Mouse (Mus musculus) olfactory bulb, adult 2 months (tissue): Measurements from ENCODE around the gene Dctpp1.

ENCODE experiments used
- CTCF ChIP-seq: fragments of 200-500 bp; IDR thresholded peaks from 2 replicates; pipeline ENCODE4 v1.5.1; 2012; ENCODE audit warnings: low read depth, mild to moderate bottlenecking, low read length, moderate library complexity; ENCODE audit not compliant: insufficient read depth
- POLR2A ChIP-seq: fragments of 200-500 bp; IDR thresholded peaks from 2 replicates; pipeline ENCODE4 v1.6.1; 2012; ENCODE audit warnings: mild to moderate bottlenecking, low read depth, low read length, moderate library complexity; ENCODE audit not compliant: insufficient read depth

DNA sequence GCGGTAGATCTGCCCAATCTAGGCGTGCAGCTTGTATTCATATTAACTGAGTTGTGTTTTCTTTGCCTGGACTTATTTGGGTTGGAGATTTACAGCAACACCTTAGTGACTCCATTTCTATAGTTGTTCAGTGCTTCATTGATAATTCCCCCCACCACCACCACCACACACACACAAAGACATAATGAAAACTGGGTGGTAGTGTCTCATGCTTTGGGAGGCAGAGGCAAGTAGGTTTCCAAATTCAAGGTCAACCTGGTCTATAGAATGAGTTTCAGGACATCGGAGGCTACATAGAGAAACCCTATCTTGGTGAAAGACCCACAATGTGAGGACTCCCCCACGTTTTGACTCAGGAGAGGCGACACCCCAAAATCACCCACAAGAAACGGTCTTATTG is 35.9 kb downstream of the Dctpp1 start:
- TF ChIP-seq CTCF (no peak), POLR2A (no peak)
